Mouse (Mus musculus) lung, adult 10 weeks (tissue): ENCODE measurements around the gene Cald1. TPM values are rescaled to one million over a fixed set of nuclear protein-coding genes. Genes with fewer than 3 reads are reported as not detected.

Source experiments
- polyA plus RNA-seq: library from polyadenylated mRNA; stranded (reverse); fragments of 350-450 nt; fragmentation: Illumina TruSeq; extraction: RNeasy Lipid Tissue Mini Kit (QIAGEN cat#74804); gene quantifications from one replicate; pipeline ENCODE4 v1.2.3, GENCODE M21; 2014; ENCODE audit warnings: low read depth, low replicate concordance; ENCODE audit not compliant: insufficient read depth

The Cald1 gene
- 64.8 TPM for polyA plus RNA-seq

GRCm38 (mm10) chr6:34598121-34599065 lies at the start of gene Cald1:
Cald1 (plus strand) TSS chr6:34598500.

GRCm38 (mm10) chr6:34780231-34780942 lies 182.1 kb downstream of the Cald1 start, which contains the start of gene Agbl3:
Agbl3 (plus strand) TSS chr6:34780432.

Other genes with a start within 250 kb of the Cald1 start
- gene Akr1b8, start 244.4 kb upstream of the Cald1 start, polyA plus RNA-seq, result 19.1 TPM
- gene Akr1b10, start 214.3 kb upstream of the Cald1 start, polyA plus RNA-seq, result 18.9 TPM
- 2.4 TPM for gene Akr1b7, start 186.2 kb upstream of the Cald1 start, polyA plus RNA-seq
- 43.6 TPM for gene Bpgm, start 122.3 kb upstream of the Cald1 start, polyA plus RNA-seq
- gene Agbl3, start 181.9 kb downstream of the Cald1 start, polyA plus RNA-seq, result 5.7 TPM